Mouse (Mus musculus) Muller cell, postnatal 12 days (primary cell): ENCODE measurements at regions not wholly inside any gene's neighbourhood (a gene's known extent, or its start where the extent isn't known, plus 50 kb on each side); places are given as distances from the start of the nearest gene placed in this dataset.

Source experiments
- DNase-seq: peaks from one replicate; pipeline ENCODE4 v3.0.0-alpha.2; 2015; ENCODE audit errors: inconsistent ontology term

GRCm38 (mm10) chr4:78494117-78494516 is 282.4 kb upstream of the Ptprd start:
- DNase-seq, result no peak

GRCm38 (mm10) chr4:78466591-78466990 is 254.8 kb upstream of the Ptprd start:
- peak; percentile 38 for DNase-seq

DNA sequence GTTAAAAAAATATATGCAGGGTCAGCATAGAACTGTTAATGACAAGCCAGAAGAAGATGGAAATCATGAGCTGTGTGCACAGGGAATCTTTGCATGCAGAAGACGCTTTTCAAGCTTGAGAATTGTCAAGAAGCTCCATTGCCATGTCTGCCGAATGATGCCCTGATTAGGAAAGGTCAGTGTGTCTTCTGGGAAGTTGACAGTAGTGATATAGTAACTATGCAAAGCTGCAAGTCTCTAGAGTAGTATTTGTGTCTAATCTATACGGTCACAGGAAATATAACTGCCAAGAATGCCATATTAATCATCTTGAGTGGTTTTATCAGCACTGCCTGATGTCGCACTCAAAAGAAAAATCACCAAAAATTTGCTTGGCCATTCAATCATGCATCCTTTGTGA is 244.5 kb upstream of the Ptprd start:
- no peak for DNase-seq

GRCm38 (mm10) chr4:78417153-78417552 is 205.4 kb upstream of the Ptprd start:
- no peak for DNase-seq

GRCm38 (mm10) chr4:78389406-78389805 is 177.6 kb upstream of the Ptprd start:
- DNase-seq, result no peak

DNA sequence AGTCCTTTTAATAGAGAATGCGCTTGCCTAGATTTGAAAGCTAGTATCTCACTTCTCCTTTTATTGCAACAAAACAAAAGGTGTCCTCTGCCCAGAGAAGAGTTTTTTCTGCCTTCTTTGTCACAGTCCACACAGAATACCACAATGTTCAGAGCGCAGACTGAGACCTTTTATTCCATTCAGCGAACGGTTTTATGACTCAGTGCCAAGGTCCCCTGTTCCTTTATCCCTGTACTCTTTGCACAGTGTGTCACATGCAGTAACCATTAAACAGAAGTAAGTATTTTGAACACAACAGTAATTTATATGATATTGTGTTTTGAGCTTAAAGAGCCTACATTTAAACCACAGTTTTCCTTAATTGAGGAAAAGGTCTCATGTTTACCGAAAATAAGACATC is 143.4 kb upstream of the Ptprd start:
- DNase-seq, result no peak

GRCm38 (mm10) chr4:78335777-78336176 is 124.0 kb upstream of the Ptprd start:
- DNase-seq, result no peak

DNA sequence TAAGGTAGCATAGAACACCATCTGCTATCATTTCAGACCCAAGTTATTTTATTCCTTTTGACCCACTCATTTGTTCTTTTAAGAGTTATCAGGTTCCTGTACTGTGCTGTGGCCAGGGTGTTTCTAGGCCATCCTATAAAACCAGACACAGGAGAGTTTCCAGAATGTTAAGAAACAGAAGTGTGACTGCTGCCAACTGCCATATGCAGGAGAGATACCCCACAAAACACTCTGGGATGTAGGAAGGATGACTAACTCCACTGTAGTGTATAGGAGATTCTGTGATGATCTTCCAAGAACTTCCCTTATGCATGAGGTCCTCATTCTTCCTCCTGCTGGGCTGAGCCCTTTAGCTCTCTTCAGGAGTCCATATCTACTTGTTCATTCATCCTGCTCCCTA is 76.7 kb upstream of the Ptprd start:
- DNase-seq, result no peak
